ENCODE assay signal across 10 mouse cellular contexts in genomic region chr10:125845014-125845514, GRCm38 (mm10).
A peak's percentile ranks its signal among the peaks of the same experiment; 100 is the strongest.
DNase-seq lines count a peak whose midpoint lies in the region; ATAC-seq and TF ChIP-seq lines count a peak whose summit lies in the region.
"Had no signal": no experiment of that assay in that cellular context is flagged by ENCODE, and none has a peak within 500 bp of the region (broad histone marks: within the 10 kb centered on the region; RNA-seq: fewer than 3 reads in every experiment).

No protein-coding gene starts in this region.

- 3% methylated on average over 19 of the region's 19 CpGs for WGBS in kidney, embryonic 15.5 days
- 17% methylated on average over 19 of the region's 19 CpGs for WGBS in forebrain, embryonic 15.5 days
- WGBS in limb, embryonic 14.5 days, result 4% methylated on average over 19 of the region's 19 CpGs
- 7% methylated on average over 19 of the region's 19 CpGs for WGBS in stomach, embryonic 15.5 days

- 0 out of 2 replicates have a peak overlapping the region, but pooled peaks have one; percentile 26 for H3K9ac ChIP-seq in kidney, embryonic 15.5 days
- 0 out of 2 replicates have a peak overlapping the region, but pooled peaks have one; percentile 24 for H3K9ac ChIP-seq in forebrain, embryonic 15.5 days (replicated peaks)
- H3K9ac ChIP-seq in limb, embryonic 14.5 days (ENCODE audit: low read depth, low read length, severe bottlenecking), result 0 out of 2 replicates have a peak overlapping the region, but pooled peaks have one; percentile 6
- H3K9ac ChIP-seq in stomach, embryonic 15.5 days, result no peak overlapping the region

- TF ChIP-seq POLR2A in limb, embryonic 14.5 days (IDR thresholded peaks at IDR 0.05; ENCODE audit: borderline replicate concordance, extremely low read depth, insufficient read depth, insufficient read length), result no peak

- ATAC-seq in kidney, embryonic 15.5 days (replicated peaks; ENCODE audit: low FRiP score), result peak; percentile 65
- ATAC-seq in forebrain, embryonic 15.5 days (replicated peaks), result no peak
- ATAC-seq in limb, embryonic 14.5 days (ENCODE audit: low FRiP score, low read depth), result peak; percentile 84
- ATAC-seq in stomach, embryonic 15.5 days (ENCODE audit: insufficient read depth, low FRiP score, low read depth), result no peak
- no peak for ATAC-seq in megakaryocyte progenitor cell, adult 5-6 weeks (replicated peaks; ENCODE audit: poor library complexity)

- H3K4me3 ChIP-seq in kidney, embryonic 15.5 days (replicated peaks), result peak overlapping the region; percentile 25
- H3K4me3 ChIP-seq in forebrain, embryonic 15.5 days, result peak overlapping the region; percentile 27
- H3K4me3 ChIP-seq in limb, embryonic 14.5 days (replicated peaks; ENCODE audit: low read length), result peak overlapping the region; percentile 21; the same call in 1 of the 2 replicates
- H3K4me3 ChIP-seq in stomach, embryonic 15.5 days (replicated peaks), result peak overlapping the region; percentile 10; the same call in 1 of the 2 replicates
- H3K4me3 ChIP-seq: megakaryocyte, embryonic 14.5 days had no signal

- no peaks in the 10 kb centered on the region for H3K27me3 ChIP-seq in kidney, embryonic 15.5 days
- H3K27me3 ChIP-seq in forebrain, embryonic 15.5 days, result peaks cover 14% of the 10 kb centered on the region; the same call in 1 of the 2 replicates
- no peaks in the 10 kb centered on the region for H3K27me3 ChIP-seq in limb, embryonic 14.5 days (ENCODE audit: control insufficient read depth, insufficient read depth, low read length)
- no peaks in the 10 kb centered on the region for H3K27me3 ChIP-seq in stomach, embryonic 15.5 days (replicated peaks)
- H3K27me3 ChIP-seq: megakaryocyte, embryonic 14.5 days had no signal

- DNase-seq in kidney, adult 11 months, result no peak
- DNase-seq in limb, embryonic 14.5 days (ENCODE audit: low spot score), result peak; percentile 33
- no peak for DNase-seq in cerebellum, adult 11 months
- DNase-seq in layer of hippocampus, postnatal 14 days (ENCODE audit: low spot score in 2 of 2), result no peak
- DNase-seq: thymus, postnatal 4 days had no signal

- H3K4me2 ChIP-seq in kidney, embryonic 15.5 days, result peak overlapping the region; percentile 58
- H3K4me2 ChIP-seq in forebrain, embryonic 15.5 days (replicated peaks), result peak overlapping the region; percentile 40
- peak overlapping the region; percentile 48 for H3K4me2 ChIP-seq in limb, embryonic 14.5 days (replicated peaks; ENCODE audit: low read depth, low read length, severe bottlenecking)
- peak overlapping the region; percentile 34 for H3K4me2 ChIP-seq in stomach, embryonic 15.5 days

- H3K36me3 ChIP-seq in kidney, embryonic 15.5 days, result no peaks in the 10 kb centered on the region
- no peaks in the 10 kb centered on the region for H3K36me3 ChIP-seq in forebrain, embryonic 15.5 days
- H3K36me3 ChIP-seq in limb, embryonic 14.5 days (ENCODE audit: control insufficient read depth, insufficient read depth, low read length), result no peaks in the 10 kb centered on the region
- H3K36me3 ChIP-seq in stomach, embryonic 15.5 days, result no peaks in the 10 kb centered on the region

- peaks cover 23% of the 10 kb centered on the region for H3K4me1 ChIP-seq in kidney, embryonic 15.5 days
- peaks cover 6% of the 10 kb centered on the region for H3K4me1 ChIP-seq in forebrain, embryonic 15.5 days
- peaks cover 15% of the 10 kb centered on the region for H3K4me1 ChIP-seq in limb, embryonic 14.5 days (ENCODE audit: control insufficient read depth, insufficient read depth, low read length)
- H3K4me1 ChIP-seq in stomach, embryonic 15.5 days, result 0 out of 2 replicates have a peak, but pooled peaks cover 2% of the 10 kb centered on the region
- H3K4me1 ChIP-seq: megakaryocyte, embryonic 14.5 days had no signal

- peak overlapping the region; percentile 65 for H3K27ac ChIP-seq in kidney, embryonic 15.5 days
- H3K27ac ChIP-seq in forebrain, embryonic 15.5 days (replicated peaks), result no peak overlapping the region
- H3K27ac ChIP-seq in limb, embryonic 14.5 days (replicated peaks; ENCODE audit: low read depth, low read length), result no peak overlapping the region
- H3K27ac ChIP-seq in stomach, embryonic 15.5 days, result no peak overlapping the region

- no peaks in the 10 kb centered on the region for H3K9me3 ChIP-seq in kidney, embryonic 15.5 days (replicated peaks)
- H3K9me3 ChIP-seq in forebrain, embryonic 15.5 days, result no peaks in the 10 kb centered on the region
- H3K9me3 ChIP-seq in limb, embryonic 14.5 days (ENCODE audit: control insufficient read depth, low read length), result no peaks in the 10 kb centered on the region
- no peaks in the 10 kb centered on the region for H3K9me3 ChIP-seq in stomach, embryonic 15.5 days

Comparison
In these comparisons a context has a peak if more than half of its experiments do, and no peak if none do; other contexts are left out.
1. ATAC-seq: peak in kidney, embryonic 15.5 days (single experiment) and limb, embryonic 14.5 days (single experiment); none in forebrain, embryonic 15.5 days (single experiment), stomach, embryonic 15.5 days (single experiment) and megakaryocyte progenitor cell, adult 5-6 weeks (single experiment).
2. Peak in every context shown above with its lines, with median percentiles within 50 percentile points of each other: H3K4me2 ChIP-seq and H3K4me3 ChIP-seq.